Mouse (Mus musculus) forebrain, embryonic 14.5 days (tissue): Measurements from ENCODE around the gene AW146154. TPM values are rescaled to one million over a fixed set of nuclear protein-coding genes. Genes with fewer than 3 reads are reported as not detected.
"Not testable (repeated sequence)": the region's sequence is repeated elsewhere in the genome, so short reads cannot be mapped to it uniquely, and the experiment has no call there.

ENCODE experiments used
- ATAC-seq: fragments of 200-750 bp; cut with Nextera tagmentation; 2 replicates; pipeline ENCODE4 v1.8.0; 2017; ENCODE audit warnings: mild to moderate bottlenecking, moderate library complexity
- DNase-seq: peaks from one replicate; pipeline ENCODE4 v3.0.0-alpha.2; 2015; ENCODE audit warnings: low spot score
- H3K27ac ChIP-seq: fragments of 300-500 bp; sonication (generic); 2 replicates; pipeline ENCODE4 v1.5.1; 2014; ENCODE audit warnings: low read depth, mild to moderate bottlenecking, control low read depth, low read length, moderate library complexity
- H3K27me3 ChIP-seq: fragments of 300-500 bp; sonication (generic); replicated peaks from 2 replicates; pipeline ENCODE4 v1.6.1; 2014; ENCODE audit warnings: low read length, control low read depth, mixed read lengths; ENCODE audit not compliant: control insufficient read depth, insufficient read depth
- H3K36me3 ChIP-seq: fragments of 300-500 bp; sonication (generic); 2 replicates; pipeline ENCODE4 v1.6.1; 2014; ENCODE audit warnings: low read length, control low read depth; ENCODE audit not compliant: control insufficient read depth, insufficient read depth
- H3K4me1 ChIP-seq: fragments of 300-500 bp; sonication (generic); 2 replicates; pipeline ENCODE4 v1.6.1; 2014; ENCODE audit warnings: antibody characterized with exemption, low read length, control low read depth; ENCODE audit not compliant: control insufficient read depth, insufficient read depth
- H3K4me2 ChIP-seq: fragments of 300-500 bp; sonication (generic); 2 replicates; pipeline ENCODE4 v1.6.1; 2014; ENCODE audit warnings: mild to moderate bottlenecking, control low read depth, low read length
- H3K4me3 ChIP-seq: fragments of 300-500 bp; sonication (generic); 2 replicates; pipeline ENCODE4 v1.5.1; 2014; ENCODE audit warnings: low read depth, low read length, control low read depth
- H3K9ac ChIP-seq: fragments of 300-500 bp; sonication (generic); 2 replicates; pipeline ENCODE4 v1.6.1; 2014; ENCODE audit warnings: mild to moderate bottlenecking, low read length, control low read depth, moderate library complexity
- H3K9me3 ChIP-seq: fragments of 300-500 bp; sonication (generic); replicated peaks from 2 replicates; pipeline ENCODE4 v1.6.1; 2016; ENCODE audit warnings: low read length, control low read depth, mixed read lengths; ENCODE audit not compliant: control insufficient read depth
- WGBS: fragments of 180-500 bp; shearing (Covaris S2); extraction: QIAGEN DNeasy Blood & Tissue Kit; methylation state at CpG from one replicate; pipeline ENCODE4 v1.1.7; 2014; 5-methylcytosine and 5-hydroxymethylcytosine counted together
- polyA plus RNA-seq: library from polyadenylated mRNA; unstranded; fragments of >200 nt; fragmentation: Nextera tagmentation; extraction: Ambion mirVana; gene quantifications from 2 replicates; pipeline ENCODE4 v1.2.1, GENCODE M21; 2014

Gene AW146154
- polyA plus RNA-seq, 1 experiment from 2014 or later: 5.1 TPM

GRCm38 (mm10) chr7:41448596-41448995, 51.1 kb downstream of the AW146154 start, which contains the start of gene Vmn2r57:
Vmn2r57 (minus strand) TSS chr7:41448696.
- not testable (repeated sequence) for H3K4me2 ChIP-seq, H3K9ac ChIP-seq, ATAC-seq, H3K27me3 ChIP-seq, H3K36me3 ChIP-seq, H3K4me1 ChIP-seq, DNase-seq, H3K27ac ChIP-seq, H3K9me3 ChIP-seq, H3K4me3 ChIP-seq
- WGBS: 83% methylated on average over 1 of the region's 1 CpGs

Other genes starting within 250 kb of the AW146154 start
- 10.1 and 11.2 TPM in 2 replicates for gene AI987944, start 106.5 kb downstream of the AW146154 start, polyA plus RNA-seq
- 0.24 and 0.28 TPM in 2 replicates for gene Vmn2r57, start 51.2 kb downstream of the AW146154 start, polyA plus RNA-seq
- gene Gm20449, start 473 bp downstream of the AW146154 start, polyA plus RNA-seq: 0.10 TPM in 1 of 2 replicates, not detected in the other
- gene Gm6871, start 73.8 kb upstream of the AW146154 start, polyA plus RNA-seq: not detected in 2 replicates
- 18.5 and 22.9 TPM in 2 replicates for gene 2610021A01Rik, start 99.3 kb upstream of the AW146154 start, polyA plus RNA-seq
- gene Zfp788, start 133.3 kb upstream of the AW146154 start, polyA plus RNA-seq: 27.9 and 30.2 TPM in 2 replicates